Mouse (Mus musculus) left cerebral cortex, adult 6 months (tissue): ENCODE data around the gene Zdhhc12. TPM values are rescaled to one million over a fixed set of nuclear protein-coding genes. Genes with fewer than 3 reads are reported as not detected.

Source experiments
- long read RNA-seq, 2 experiments: library from polyadenylated mRNA; unstranded; transcript quantifications; one replicate each; pipeline ENCODE4 v2.0.0; 2019 to 2020
- polyA plus RNA-seq: library from polyadenylated mRNA; unstranded; fragments of <200 nt; fragmentation: Nextera tagmentation; gene quantifications from 2 replicates; pipeline ENCODE4 v1.2.3, GENCODE M21; 2021

Gene Zdhhc12
- 18.0 and 20.6 TPM in 2 replicates for polyA plus RNA-seq
- long read RNA-seq, experiment 1, transcript Zdhhc12-202 (5 exons, 1,165 nt): major isoform, 10 of 11 reads
- long read RNA-seq, experiment 1, partial matches to known transcripts: 0 of 11 reads
- long read RNA-seq, experiment 1, other reads (novel, unspliced or antisense): 0 of 11 reads
- long read RNA-seq, experiment 2, transcript Zdhhc12-202 (5 exons, 1,165 nt): major isoform, 18 of 20 reads
- long read RNA-seq, experiment 2, partial matches to known transcripts: 2 of 20 reads
- long read RNA-seq, experiment 2, other reads (novel, unspliced or antisense): 0 of 20 reads

DNA sequence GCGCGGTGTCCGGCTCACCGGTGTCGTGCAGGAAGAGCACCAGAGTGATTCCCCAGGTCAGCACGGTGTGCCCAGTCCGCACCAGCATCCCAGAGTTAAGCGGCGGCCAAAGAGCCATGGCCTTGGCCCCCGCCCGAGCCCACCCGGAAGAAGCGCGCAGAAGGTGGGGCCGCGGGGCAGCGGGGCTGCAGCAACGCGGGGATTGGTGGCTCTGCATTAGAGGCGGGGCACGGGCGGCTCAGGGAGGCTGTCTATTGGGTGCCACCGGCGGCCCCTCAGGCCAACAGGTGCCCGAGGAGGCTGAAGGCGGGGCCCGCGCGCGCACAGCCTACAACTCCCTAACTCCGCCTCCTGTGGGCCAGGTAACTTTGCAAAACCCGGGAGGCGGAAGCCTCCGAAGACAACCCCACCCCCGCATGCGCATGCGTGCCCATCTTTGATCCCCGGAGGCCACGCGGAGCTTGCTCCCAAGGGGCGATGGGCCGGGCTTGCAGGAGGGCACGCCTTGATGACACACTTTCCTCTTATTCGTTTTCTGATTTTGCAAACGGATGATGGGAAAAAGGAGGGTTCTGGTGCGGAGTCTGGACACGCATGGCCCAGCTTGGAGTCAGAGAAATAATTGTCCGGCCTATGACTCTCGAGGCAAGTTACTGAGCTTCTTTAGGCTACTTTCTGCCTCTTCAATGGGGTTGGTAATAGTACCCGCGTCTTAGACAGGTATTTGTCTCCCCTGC, at the start of gene Zdhhc12:
Gene Zdhhc12, minus strand, starts transcription at position 178 of the 737 bp plus-strand sequence.

DNA sequence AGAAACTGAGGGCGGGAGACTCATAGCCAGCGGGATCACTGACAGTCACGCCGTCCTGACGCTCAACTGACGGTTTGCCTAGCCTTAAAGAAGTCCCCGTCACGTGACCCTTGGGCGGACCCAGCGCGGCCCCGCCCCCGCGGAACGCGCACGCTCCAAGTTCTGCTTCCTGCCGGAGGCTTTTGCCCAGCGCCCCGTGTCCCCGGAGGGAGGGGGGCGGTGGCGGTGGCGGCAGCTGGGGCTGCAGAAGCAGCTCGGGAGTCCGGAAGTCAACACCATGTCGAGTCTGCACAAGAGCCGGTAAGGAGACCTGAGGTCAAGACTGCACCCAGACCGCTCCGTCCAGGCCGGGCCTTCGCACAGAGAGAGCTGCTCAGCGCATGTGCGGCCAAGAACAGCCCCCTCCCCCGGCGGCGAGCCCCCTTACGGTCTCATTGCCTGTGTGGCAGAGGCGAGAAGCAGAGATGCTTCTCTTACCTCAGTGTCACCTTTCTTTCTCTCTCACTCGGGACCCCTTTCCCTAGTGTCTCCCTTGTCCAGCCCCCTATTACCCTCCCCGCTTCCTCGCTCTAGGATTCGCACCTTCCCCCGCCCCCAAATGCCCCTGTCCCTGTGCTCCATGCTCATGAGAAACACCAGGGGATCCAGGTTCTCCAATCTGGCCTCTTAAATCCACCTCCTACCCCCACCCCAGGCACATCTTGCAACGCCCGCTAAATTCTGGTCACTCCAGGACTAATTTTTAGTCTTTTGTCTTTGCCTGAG, 40.3 kb upstream of the Zdhhc12 start, which contains the start of gene Tbc1d13:
Gene Tbc1d13, plus strand, starts transcription at position 134 of the 765 bp plus-strand sequence.

DNA sequence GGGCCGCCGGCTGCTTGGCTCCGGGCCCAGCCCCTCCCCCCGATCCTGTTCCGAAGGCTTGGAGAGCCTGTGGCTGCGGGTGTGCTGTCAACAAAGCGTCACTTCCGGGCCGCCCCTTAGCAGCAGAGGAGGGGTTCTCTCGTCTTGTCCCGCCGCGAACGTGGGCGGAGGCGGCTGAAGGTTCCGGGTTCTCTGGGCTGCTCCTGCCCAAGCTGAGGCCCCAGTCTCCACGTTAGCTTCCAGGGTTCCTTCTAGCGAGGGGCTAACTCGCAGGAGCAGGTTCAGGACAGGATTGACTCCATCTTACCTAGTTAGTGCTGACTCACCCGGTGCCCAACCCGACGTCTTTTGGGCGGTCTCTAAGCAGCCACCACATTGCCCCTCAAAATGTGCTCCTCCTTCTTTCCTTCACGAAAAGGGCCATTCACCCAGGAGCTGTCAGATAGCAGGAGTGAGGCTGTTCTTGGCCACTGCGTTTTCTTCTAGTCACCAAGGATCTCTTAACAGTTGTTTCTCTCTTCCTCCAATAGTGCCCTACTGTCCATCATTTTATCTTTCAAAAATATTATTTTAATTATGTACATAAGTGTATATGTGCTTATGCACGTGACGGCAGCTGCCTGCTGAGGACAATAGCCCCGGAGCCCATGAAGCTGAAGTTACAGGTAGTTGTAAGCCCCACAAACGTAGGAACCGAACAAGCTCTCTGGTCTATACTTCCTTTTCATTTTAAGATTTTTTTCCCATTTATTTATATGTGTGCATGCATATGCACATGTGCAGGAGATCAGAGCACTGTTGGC, 31.2 kb upstream of the Zdhhc12 start, which contains the start of gene Zer1:
Gene Zer1, minus strand, starts transcription at position 114 of the 803 bp plus-strand sequence.

GRCm38 (mm10) chr2:30077502-30078348, 15.7 kb downstream of the Zdhhc12 start, which contains the start of gene Pkn3:
TSS of gene Pkn3 (plus strand) at chr2:30077684.

DNA sequence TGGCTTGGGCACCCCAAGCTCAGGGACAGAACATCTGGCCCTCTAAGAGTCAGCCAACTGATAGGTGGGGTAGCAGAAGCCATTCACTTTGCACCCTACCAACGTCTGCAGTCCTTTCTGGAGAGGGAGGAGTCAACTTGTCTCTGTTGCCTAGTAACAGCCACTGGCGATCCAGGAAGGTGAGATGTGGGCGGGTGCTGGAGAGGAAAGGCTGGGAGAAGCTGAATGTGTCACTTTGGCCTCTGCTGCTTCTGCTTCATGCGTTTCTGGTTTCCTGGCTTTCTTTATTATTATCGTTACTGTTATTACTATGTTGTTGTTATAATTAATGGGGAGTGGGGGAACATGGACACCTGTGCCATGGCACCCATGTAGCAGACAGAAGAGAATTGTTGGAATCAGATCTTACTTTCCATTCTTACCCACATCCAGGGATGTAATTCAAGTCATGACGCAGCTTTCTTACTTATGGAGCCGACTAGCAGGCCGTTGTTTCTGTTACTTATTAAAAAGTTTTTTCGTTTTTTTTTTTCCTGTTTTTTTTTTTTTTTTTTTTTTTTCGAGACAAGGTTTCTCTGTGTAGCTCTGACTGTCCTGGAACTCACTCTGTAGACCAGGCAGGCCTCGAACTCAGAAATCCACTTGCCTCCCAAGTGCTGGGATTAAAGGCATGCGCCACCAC, 36.1 kb downstream of the Zdhhc12 start, which contains the start of gene Set:
Gene Set, plus strand, starts transcription at position 156 of the 682 bp plus-strand sequence.

DNA sequence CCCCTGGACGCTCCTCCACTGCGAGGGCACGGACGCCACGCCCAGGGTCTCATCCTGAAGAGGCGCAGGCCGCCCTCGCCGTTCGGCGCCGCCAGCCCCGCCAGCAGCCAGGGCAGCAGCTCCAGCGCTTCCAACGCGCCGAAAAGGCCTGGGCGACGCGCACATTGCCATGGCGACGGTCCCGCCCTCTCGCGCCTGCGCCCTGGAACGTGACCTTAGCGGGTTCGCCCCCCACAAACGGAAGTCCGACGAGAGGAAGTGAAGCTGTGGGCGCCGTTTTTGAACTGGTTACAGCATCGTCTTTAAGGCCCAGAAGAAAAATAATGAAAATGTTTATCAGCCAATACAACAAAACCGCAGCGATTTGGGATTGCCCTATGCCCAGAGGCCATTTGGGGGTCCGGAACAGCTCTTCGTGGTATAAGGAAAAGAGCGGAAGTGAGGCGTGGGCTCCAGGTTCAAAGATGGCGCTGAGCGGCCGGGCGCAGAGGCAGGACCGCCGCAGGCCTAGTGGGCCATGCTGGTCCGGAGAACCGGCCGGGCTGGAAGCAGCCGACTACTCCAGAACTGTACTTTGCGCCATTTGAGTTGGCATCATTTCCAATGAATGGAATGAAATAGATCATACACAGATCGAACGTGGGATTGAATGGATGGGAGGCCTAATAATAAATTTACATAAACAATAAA, 44.6 kb downstream of the Zdhhc12 start, which contains the start of gene Wdr34:
Gene Wdr34, minus strand, starts transcription at position 183 of the 690 bp plus-strand sequence.

Other genes with a start within 250 kb of the Zdhhc12 start
- gene Cercam, start 224.5 kb downstream of the Zdhhc12 start, polyA plus RNA-seq: 3.0 and 3.1 TPM in 2 replicates
- gene Odf2, start 204.4 kb downstream of the Zdhhc12 start, polyA plus RNA-seq: 15.1 and 19.9 TPM in 2 replicates
- gene Gle1, start 158.2 kb downstream of the Zdhhc12 start, polyA plus RNA-seq: 32.0 and 33.9 TPM in 2 replicates
- 113 and 146 TPM in 2 replicates for gene Sptan1, start 128.1 kb downstream of the Zdhhc12 start, polyA plus RNA-seq
- gene Wdr34, start 44.8 kb downstream of the Zdhhc12 start, polyA plus RNA-seq: 38.6 and 50.8 TPM in 2 replicates
- 171 and 208 TPM in 2 replicates for gene Set, start 36.3 kb downstream of the Zdhhc12 start, polyA plus RNA-seq
- gene Pkn3, start 16.0 kb downstream of the Zdhhc12 start, polyA plus RNA-seq: 0.41 and 0.72 TPM in 2 replicates
- gene Zer1, start 30.9 kb upstream of the Zdhhc12 start, polyA plus RNA-seq: 13.9 and 19.7 TPM in 2 replicates
- 18.8 and 21.8 TPM in 2 replicates for gene Tbc1d13, start 40.1 kb upstream of the Zdhhc12 start, polyA plus RNA-seq
- 14.1 and 47.6 TPM in 2 replicates for gene Endog, start 77.8 kb upstream of the Zdhhc12 start, polyA plus RNA-seq
- gene Spout1, start 84.8 kb upstream of the Zdhhc12 start, polyA plus RNA-seq: 27.2 and 33.7 TPM in 2 replicates
- gene Kyat1, start 112.2 kb upstream of the Zdhhc12 start, polyA plus RNA-seq: 6.5 and 7.9 TPM in 2 replicates
- gene Lrrc8a, start 144.1 kb upstream of the Zdhhc12 start, polyA plus RNA-seq: 41.0 and 44.2 TPM in 2 replicates
- 0.04 and 0.09 TPM in 2 replicates for gene Gm28035, start 146.9 kb upstream of the Zdhhc12 start, polyA plus RNA-seq
- gene Phyhd1, start 172.6 kb upstream of the Zdhhc12 start, polyA plus RNA-seq: 10.2 and 14.2 TPM in 2 replicates
- gene Gm28038, start 187.4 kb upstream of the Zdhhc12 start, polyA plus RNA-seq: not detected in 2 replicates
- 26.3 and 30.3 TPM in 2 replicates for gene Dolk, start 192.7 kb upstream of the Zdhhc12 start, polyA plus RNA-seq
- 6.7 and 8.8 TPM in 2 replicates for gene Nup188, start 192.7 kb upstream of the Zdhhc12 start, polyA plus RNA-seq